Mouse (Mus musculus) heart, embryonic 15.5 days (tissue): ENCODE measurements at regions not wholly inside any gene's neighbourhood (a gene's known extent, or its start where the extent isn't known, plus 50 kb on each side); places are given as distances from the start of the nearest gene placed in this dataset.
A peak's percentile ranks its signal among the peaks of the same experiment; 100 is the strongest.

Experiments
- ATAC-seq: fragments of 200-750 bp; cut with Nextera tagmentation; replicated peaks from 2 replicates; pipeline ENCODE4 v1.8.0; 2017; ENCODE audit warnings: low read depth, moderate TSS enrichment; ENCODE audit not compliant: insufficient number of reproducible peaks, insufficient read depth, low FRiP score
- H3K27ac ChIP-seq: fragments of 300-500 bp; sonication (generic); 2 replicates; pipeline ENCODE4 v1.5.1; 2015; ENCODE audit warnings: mild to moderate bottlenecking, inconsistent platforms
- H3K27me3 ChIP-seq: fragments of 300-500 bp; sonication (generic); 2 replicates; pipeline ENCODE4 v1.6.1; 2015; ENCODE audit warnings: inconsistent platforms
- H3K36me3 ChIP-seq: fragments of 300-500 bp; sonication (generic); 2 replicates; pipeline ENCODE4 v1.6.1; 2015; ENCODE audit warnings: mild to moderate bottlenecking, inconsistent platforms
- H3K4me1 ChIP-seq: fragments of 300-500 bp; sonication (generic); replicated peaks from 2 replicates; pipeline ENCODE4 v1.6.1; 2015; ENCODE audit warnings: inconsistent platforms
- H3K4me2 ChIP-seq: fragments of 300-500 bp; sonication (generic); 2 replicates; pipeline ENCODE4 v1.6.1; 2015; ENCODE audit warnings: inconsistent platforms, mild to moderate bottlenecking, moderate library complexity
- H3K4me3 ChIP-seq: fragments of 300-500 bp; sonication (generic); 2 replicates; pipeline ENCODE4 v1.5.1; 2015; ENCODE audit warnings: mild to moderate bottlenecking, inconsistent platforms
- H3K9ac ChIP-seq: fragments of 300-500 bp; sonication (generic); 2 replicates; pipeline ENCODE4 v1.6.1; 2015; ENCODE audit warnings: mild to moderate bottlenecking, inconsistent platforms
- H3K9me3 ChIP-seq: fragments of 300-500 bp; sonication (generic); replicated peaks from 2 replicates; pipeline ENCODE4 v1.6.1; 2016; ENCODE audit warnings: inconsistent platforms
- WGBS: fragments of 180-500 bp; shearing (Covaris S2); methylation state at CpG from one replicate; pipeline ENCODE4 v1.1.7; 2015; ENCODE audit warnings: mixed read lengths; 5-methylcytosine and 5-hydroxymethylcytosine counted together

- Histone ChIP-seq H3K36me3 (no peaks in the 10 kb centered on the region), H3K9me3 (no peaks in the 10 kb centered on the region), H3K4me2 (no peak overlapping the region), H3K4me1 (no peaks in the 10 kb centered on the region), H3K4me3 (no peak overlapping the region), H3K9ac (no peak overlapping the region), H3K27me3 (no peaks in the 10 kb centered on the region), H3K27ac (no peak overlapping the region)
- no peak for ATAC-seq
- 34% methylated on average over 6 of the region's 6 CpGs for WGBS
These were observed 318.6 kb upstream of the Usp25 start for GRCm38 (mm10) chr16:76694913-76695312.

DNA sequence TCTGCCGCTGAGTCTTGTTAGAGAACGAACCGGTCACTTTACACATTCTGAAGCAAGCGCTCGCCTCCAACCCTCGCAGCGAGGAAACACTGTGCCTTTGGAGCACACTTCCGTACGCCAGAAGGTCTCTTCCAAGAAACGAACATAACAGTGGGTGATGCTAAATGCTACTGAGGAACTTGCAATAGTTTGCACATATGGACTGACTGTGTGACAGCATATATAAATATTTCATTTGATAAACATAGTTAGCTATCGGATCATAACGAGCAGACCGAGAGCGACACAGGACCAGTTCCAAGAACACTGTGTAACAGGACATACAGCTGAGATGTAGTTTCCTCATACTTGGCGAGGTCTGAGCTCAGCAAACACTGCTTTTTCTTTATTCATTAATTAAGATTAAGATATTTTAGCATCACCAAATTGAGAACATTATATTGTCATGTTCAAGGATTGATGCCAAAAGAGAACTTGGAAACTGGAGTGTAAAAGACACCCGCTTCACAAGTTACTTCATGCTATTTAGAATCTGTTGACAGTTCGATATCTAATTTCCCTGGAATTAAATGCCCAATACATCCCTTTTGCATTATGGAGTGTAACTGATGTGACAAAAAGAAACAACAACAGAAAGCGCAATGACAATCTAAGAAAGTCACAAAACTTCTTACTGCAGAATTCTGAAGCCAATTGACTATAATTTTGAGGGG lies 314.3 kb upstream of the Nrip1 start:
- no peaks in the 10 kb centered on the region for H3K9me3 ChIP-seq
- H3K4me3 ChIP-seq, result no peak overlapping the region
- no peak for ATAC-seq
- no peaks in the 10 kb centered on the region for H3K27me3 ChIP-seq
- no peak overlapping the region for H3K9ac ChIP-seq
- H3K27ac ChIP-seq, result no peak overlapping the region
- 84% methylated on average over 18 of the region's 18 CpGs for WGBS
- H3K4me1 ChIP-seq, result no peaks in the 10 kb centered on the region
- no peak overlapping the region for H3K4me2 ChIP-seq
- H3K36me3 ChIP-seq, result no peaks in the 10 kb centered on the region

DNA sequence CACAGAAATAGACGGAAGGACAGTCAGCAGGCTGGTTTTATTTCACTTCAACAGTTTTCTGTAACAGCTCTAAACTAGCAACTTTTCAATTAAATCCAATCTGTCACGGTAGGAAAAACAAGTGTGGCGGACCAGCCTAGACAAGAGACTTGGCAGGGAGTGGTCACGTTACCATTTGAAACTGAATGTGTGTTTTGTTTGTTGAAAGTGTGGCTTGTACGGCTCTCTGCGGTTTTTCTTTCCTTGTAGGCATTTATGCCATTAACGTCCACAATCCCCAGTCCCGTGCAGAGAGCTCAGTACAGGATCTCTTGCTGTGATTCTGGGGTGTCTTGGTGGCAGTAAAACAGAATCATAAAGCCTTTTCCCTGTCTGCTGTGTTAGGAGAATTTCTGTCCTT lies 311.9 kb upstream of the Nrip1 start:
- Histone ChIP-seq H3K9me3 (no peaks in the 10 kb centered on the region), H3K27me3 (no peaks in the 10 kb centered on the region), H3K27ac (no peak overlapping the region), H3K4me1 (no peaks in the 10 kb centered on the region), H3K36me3 (no peaks in the 10 kb centered on the region), H3K9ac (no peak overlapping the region), H3K4me3 (no peak overlapping the region), H3K4me2 (no peak overlapping the region)
- WGBS, result 73% methylated on average over 8 of the region's 8 CpGs
- no peak for ATAC-seq

DNA sequence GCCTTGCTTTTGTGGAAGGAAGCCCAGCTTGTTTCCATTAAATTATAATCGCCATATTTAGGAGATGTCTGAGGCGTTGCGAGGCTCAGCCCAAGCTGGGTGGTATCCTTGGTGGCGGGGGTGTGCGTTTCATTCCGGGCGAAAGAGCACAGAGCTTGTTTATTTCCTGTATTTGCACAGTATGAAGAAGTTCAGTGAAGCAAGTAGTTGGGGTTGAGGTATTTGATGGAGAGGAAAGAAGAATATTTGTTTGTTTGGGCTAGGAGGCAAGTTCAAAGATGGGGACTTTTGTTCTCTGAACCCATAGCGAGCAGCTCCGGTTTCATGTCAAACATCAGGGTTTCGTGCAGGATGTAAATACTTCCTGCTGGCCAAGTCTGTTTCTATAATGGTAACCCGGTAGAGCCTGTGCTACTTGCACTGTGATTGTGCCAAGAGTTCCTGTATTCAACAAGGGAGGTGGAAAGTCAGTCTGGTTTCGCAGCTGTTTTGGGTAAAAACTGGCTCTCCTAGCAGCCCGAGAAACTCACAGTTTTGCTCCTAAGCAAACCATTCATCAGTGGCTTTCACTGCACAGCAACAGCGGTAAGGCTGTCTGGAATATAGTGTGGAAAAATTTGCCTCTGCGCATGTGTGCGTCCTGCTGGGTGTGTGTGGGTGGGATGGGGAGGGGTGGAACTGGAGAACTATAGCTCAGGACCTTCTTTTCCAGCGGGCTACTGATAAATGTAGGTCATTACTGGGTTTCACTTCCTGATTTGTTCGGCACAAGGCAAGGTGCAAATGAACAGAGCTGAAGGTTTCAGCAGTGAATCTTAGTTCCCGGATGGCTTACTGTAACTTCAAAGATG lies 306.7 kb upstream of the Nrip1 start:
- ATAC-seq, result no peak

GRCm38 (mm10) chr16:76678885-76679284 lies 305.3 kb upstream of the Nrip1 start:
- no peak overlapping the region for H3K4me2 ChIP-seq

More for the DNA sequence above, 306.7 kb upstream of the Nrip1 start:
- Histone ChIP-seq H3K9ac (no peak overlapping the region), H3K4me3 (peak overlapping the region; percentile 37), H3K4me2 (peak overlapping the region; percentile 55), H3K9me3 (no peaks in the 10 kb centered on the region), H3K27me3 (no peaks in the 10 kb centered on the region), H3K36me3 (no peaks in the 10 kb centered on the region), H3K27ac (peak overlapping the region; percentile 53), H3K4me1 (peaks cover 3% of the 10 kb centered on the region; the same call in 1 of the 2 replicates)
- 50% methylated on average over 19 of the region's 19 CpGs for WGBS

GRCm38 (mm10) chr16:76669795-76670194 lies 296.2 kb upstream of the Nrip1 start:
- H3K36me3 ChIP-seq, result no peaks in the 10 kb centered on the region
- WGBS, result 84% methylated on average over 4 of the region's 4 CpGs
- no peak for ATAC-seq

More at GRCm38 (mm10) chr16:76678885-76679284, 305.3 kb upstream of the Nrip1 start:
- no peaks in the 10 kb centered on the region for H3K36me3 ChIP-seq
- H3K4me3 ChIP-seq, result no peak overlapping the region
- no peaks in the 10 kb centered on the region for H3K27me3 ChIP-seq
- H3K9ac ChIP-seq, result no peak overlapping the region
- H3K27ac ChIP-seq, result no peak overlapping the region
- 71% methylated on average over 3 of the region's 3 CpGs for WGBS
- H3K4me1 ChIP-seq, result peaks cover 3% of the 10 kb centered on the region; the same call in 1 of the 2 replicates
- ATAC-seq, result no peak
- no peaks in the 10 kb centered on the region for H3K9me3 ChIP-seq

DNA sequence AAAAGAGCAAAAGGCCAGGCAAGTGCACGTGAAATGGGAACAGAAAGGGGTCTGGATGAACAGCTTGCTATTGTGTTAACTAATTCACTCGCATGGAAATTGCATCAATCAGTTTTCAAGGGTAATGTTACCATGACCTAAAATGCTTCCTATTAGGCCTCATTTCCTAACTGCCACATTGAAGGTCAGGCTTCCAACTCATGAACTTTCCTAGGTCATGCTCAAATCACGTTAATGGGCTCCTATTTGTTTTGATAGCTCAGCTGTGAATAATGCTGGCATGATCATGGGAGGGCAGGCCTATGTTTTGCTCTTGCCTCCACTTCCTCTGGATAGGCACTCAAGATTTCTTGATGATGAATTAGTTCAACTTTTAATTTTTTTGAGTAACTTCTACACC lies 293.4 kb upstream of the Nrip1 start:
- no peak overlapping the region for H3K27ac ChIP-seq
- H3K36me3 ChIP-seq, result no peaks in the 10 kb centered on the region
- H3K9ac ChIP-seq, result no peak overlapping the region
- H3K27me3 ChIP-seq, result no peaks in the 10 kb centered on the region
- no peaks in the 10 kb centered on the region for H3K9me3 ChIP-seq
- 70% methylated on average over 3 of the region's 3 CpGs for WGBS
- no peak overlapping the region for H3K4me3 ChIP-seq
- ATAC-seq, result no peak
- no peak overlapping the region for H3K4me2 ChIP-seq
- no peaks in the 10 kb centered on the region for H3K4me1 ChIP-seq

More at GRCm38 (mm10) chr16:76669795-76670194, 296.2 kb upstream of the Nrip1 start:
- Histone ChIP-seq H3K9ac (no peak overlapping the region), H3K4me2 (no peak overlapping the region), H3K4me3 (no peak overlapping the region), H3K4me1 (no peaks in the 10 kb centered on the region), H3K27me3 (no peaks in the 10 kb centered on the region), H3K27ac (no peak overlapping the region), H3K9me3 (no peaks in the 10 kb centered on the region)

- no peaks in the 10 kb centered on the region for H3K4me1 ChIP-seq
- no peaks in the 10 kb centered on the region for H3K9me3 ChIP-seq
- ATAC-seq, result no peak
- H3K9ac ChIP-seq, result no peak overlapping the region
- no peak overlapping the region for H3K4me3 ChIP-seq
- no peak overlapping the region for H3K4me2 ChIP-seq
- H3K36me3 ChIP-seq, result no peaks in the 10 kb centered on the region
- 29% methylated on average over 3 of the region's 3 CpGs for WGBS
- H3K27me3 ChIP-seq, result no peaks in the 10 kb centered on the region
- no peak overlapping the region for H3K27ac ChIP-seq
These were observed 281.5 kb upstream of the Nrip1 start for GRCm38 (mm10) chr16:76655106-76655505.

DNA sequence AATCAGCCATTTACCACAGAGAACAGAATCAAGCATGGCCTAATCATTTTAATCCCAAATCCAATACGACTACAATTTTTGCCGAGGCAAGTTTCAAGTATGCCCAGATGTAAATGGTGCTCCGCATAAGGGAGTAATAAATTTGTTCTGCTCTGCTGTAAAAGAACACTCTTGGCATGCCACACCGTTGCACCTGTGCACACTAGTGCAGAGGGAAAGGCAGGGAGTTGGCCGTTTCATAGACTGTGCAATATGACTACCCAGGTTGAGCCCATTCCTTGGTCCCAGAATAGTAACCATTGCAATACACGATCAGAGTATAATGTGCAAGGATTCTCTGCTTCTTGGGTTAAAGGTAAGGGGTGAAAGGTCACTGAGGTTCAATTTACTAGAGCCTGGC lies 270.7 kb upstream of the Nrip1 start:
- Histone ChIP-seq H3K9me3 (no peaks in the 10 kb centered on the region), H3K4me1 (no peaks in the 10 kb centered on the region), H3K4me2 (no peak overlapping the region), H3K27ac (no peak overlapping the region), H3K9ac (no peak overlapping the region), H3K27me3 (no peaks in the 10 kb centered on the region), H3K4me3 (no peak overlapping the region), H3K36me3 (no peaks in the 10 kb centered on the region)
- no peak for ATAC-seq
- 87% methylated on average over 6 of the region's 6 CpGs for WGBS

GRCm38 (mm10) chr16:76643801-76644200 lies 270.2 kb upstream of the Nrip1 start:
- H3K9me3 ChIP-seq, result no peaks in the 10 kb centered on the region
- no peak overlapping the region for H3K4me2 ChIP-seq
- WGBS, result 92% methylated on average over 9 of the region's 9 CpGs
- no peaks in the 10 kb centered on the region for H3K36me3 ChIP-seq
- no peaks in the 10 kb centered on the region for H3K4me1 ChIP-seq
- no peak overlapping the region for H3K4me3 ChIP-seq
- H3K9ac ChIP-seq, result no peak overlapping the region
- ATAC-seq, result no peak
- no peaks in the 10 kb centered on the region for H3K27me3 ChIP-seq
- H3K27ac ChIP-seq, result no peak overlapping the region

GRCm38 (mm10) chr16:76635169-76635568 lies 261.5 kb upstream of the Nrip1 start:
- Histone ChIP-seq H3K27ac (no peak overlapping the region), H3K9ac (no peak overlapping the region), H3K36me3 (no peaks in the 10 kb centered on the region), H3K4me2 (no peak overlapping the region), H3K9me3 (no peaks in the 10 kb centered on the region), H3K27me3 (no peaks in the 10 kb centered on the region), H3K4me3 (no peak overlapping the region), H3K4me1 (no peaks in the 10 kb centered on the region)
- ATAC-seq, result no peak
- 91% methylated on average over 9 of the region's 9 CpGs for whole genome bisulfite sequencing
